Mouse (Mus musculus) testis, postnatal 10 days (tissue): Measurements from ENCODE around the gene Paics.
A peak's percentile ranks its signal among the peaks of the same experiment; 100 is the strongest.

Experiments used
- DNase-seq: peaks from one replicate; pipeline ENCODE4 v3.0.0; 2021; ENCODE audit warnings: low spot score

Paics gene

DNA sequence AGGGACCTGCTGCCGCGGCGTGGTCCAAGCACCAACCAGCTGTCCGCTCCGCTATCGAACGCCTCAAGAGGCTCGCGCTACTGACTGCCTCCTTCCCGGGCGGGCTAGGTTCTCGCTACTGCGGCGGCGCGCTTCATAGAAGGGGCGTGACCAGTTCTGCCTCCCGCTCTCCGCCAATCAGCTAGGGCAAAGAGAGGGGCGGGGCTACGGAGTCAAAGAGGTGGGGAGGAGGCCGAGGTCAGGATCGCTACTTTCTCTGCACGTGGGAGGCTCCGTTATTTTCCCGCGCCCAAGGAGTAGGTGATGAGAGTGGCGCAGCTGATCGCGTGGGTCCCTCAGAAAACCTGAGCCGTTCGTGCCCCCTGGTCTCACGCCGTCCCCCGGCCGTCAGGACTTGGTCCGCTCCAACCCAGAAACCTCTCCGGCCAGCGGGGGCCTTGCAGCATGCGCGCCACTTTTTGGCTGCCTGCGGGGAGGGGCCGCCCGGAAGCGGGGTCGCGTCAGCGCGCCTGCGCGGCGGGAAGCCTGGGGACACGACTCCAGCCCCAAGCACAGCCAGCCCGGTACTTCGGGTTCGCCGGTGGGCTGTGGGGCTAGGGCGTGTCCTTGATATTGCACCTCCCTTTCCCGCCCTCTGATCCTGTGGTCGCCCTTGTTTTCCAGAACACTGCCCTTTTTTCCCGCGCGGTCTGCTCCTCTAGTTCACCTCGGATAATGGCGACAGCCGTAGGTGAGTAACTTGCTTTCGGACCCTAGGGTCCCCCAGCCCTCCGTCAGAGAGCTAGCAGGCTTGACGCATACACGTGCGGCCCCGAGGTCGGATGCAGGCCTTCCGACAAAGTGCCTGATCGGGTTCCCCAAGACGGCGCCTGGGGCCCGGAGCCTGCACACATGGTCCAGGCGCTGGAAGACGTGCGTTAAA is at the start of gene Paics, which contains the start of gene Ppat:
TSS of gene Paics (plus strand) at position 202 of the 922 bp plus-strand sequence.
TSS of gene Ppat (minus strand) at position 473 of the 922 bp plus-strand sequence.
- DNase-seq, result peak; percentile 99

GRCm38 (mm10) chr5:76902131-76902530 is 49.0 kb upstream of the Paics start:
- DNase-seq, result no peak

- no peak for DNase-seq
Observed at GRCm38 (mm10) chr5:76904713-76905404, 46.2 kb upstream of the Paics start.

- peak; percentile 99 for DNase-seq
Observed at GRCm38 (mm10) chr5:76905405-76906154, 45.5 kb upstream of the Paics start, which contains the start of gene Aasdh. Gene Aasdh, minus strand, starts transcription at chr5:76905514.

DNA sequence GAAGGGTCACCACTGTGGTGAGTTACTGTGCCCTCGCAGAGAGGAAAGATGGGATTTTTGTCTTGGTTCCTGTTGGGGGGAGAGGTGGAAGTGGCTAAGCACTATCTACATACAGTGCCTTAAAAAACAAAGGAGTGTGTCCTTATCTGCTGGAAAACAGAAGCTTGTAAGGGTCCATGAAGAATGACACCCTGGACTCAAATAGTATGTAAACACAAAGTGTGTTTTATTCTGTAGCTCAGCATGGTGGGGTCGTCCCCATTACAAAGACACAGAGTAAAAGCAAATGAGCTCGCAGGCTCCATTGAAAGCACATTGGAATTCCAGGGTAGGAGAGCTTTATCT is 45.0 kb upstream of the Paics start:
- no peak for DNase-seq

DNA sequence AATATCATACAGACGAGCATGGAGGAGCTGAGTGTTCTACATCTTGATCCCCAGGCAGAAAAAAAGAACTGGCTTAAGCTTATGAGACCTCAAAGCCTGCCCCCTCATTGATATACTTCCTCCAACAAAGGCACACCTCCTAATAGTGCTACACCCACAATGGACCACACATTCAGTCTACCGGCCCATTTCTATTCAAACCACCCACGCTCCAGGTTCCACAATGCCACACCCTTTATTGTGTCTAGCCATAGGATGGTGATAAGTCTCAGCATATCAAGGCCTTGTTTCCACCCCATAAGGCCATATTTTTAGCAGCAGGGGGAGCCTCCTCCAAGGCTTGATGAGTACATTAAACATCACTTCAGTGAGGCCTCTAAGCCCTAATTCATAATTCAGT is 40.3 kb upstream of the Paics start:
- DNase-seq, result no peak

DNA sequence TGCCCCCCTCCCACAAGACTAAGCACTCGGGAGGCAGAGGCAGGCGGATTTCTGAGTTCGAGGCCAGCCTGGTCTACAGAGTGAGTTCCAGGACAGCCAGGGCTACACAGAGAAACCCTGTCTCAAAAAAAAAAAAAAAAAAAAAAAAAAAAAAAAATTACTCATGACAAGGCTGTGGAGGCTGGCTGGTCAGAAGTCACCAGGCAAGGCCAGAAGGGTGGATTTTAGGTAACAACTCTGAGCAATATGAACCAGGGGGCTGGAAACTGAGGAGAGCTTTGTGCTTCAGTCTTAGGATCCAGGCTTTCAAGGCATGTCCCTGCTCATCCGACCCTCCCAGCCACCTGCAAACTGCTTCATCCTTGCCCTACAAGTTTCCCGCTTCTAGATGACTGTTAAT is 38.6 kb upstream of the Paics start:
- DNase-seq, result peak; percentile 27

- no peak for DNase-seq
Observed at GRCm38 (mm10) chr5:76922833-76923232, 28.3 kb upstream of the Paics start.

GRCm38 (mm10) chr5:76923428-76923827 is 27.7 kb upstream of the Paics start:
- DNase-seq, result peak; percentile 75

- peak; percentile 11 for DNase-seq
Observed at GRCm38 (mm10) chr5:76924296-76924695, 26.8 kb upstream of the Paics start.

DNA sequence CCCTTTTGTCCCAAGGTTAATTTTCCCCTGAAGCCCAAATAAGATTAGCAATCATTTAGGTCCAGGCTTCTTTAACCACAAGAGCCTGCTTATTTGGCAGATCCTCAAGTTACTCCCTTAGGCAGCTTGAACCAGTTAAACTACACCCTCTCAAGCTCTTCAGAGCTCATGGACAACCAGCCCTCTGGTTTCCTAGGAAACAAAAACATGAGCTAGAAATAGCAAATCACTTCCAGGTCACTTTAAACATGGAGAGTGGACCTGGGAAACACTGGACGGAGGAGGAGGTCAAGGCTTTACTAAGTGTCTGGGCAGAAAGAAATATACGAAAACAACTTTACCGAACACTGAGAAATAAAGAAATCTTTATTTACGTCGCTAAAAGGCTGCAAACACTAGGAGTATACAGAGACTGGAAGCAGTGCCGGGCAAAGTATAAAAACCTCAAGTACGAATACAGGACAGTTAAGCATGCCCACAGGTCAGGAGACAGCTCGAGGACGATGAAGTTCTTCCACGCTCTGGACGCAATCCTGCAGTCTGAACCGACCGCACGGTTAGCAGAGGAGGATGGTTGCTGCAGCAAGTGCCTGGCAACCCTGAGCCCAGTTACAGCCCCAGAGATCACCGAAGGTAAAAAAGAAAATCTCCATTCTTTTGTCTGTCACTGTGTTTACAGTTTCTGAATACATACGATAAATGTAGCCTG is 22.8 kb upstream of the Paics start:
- DNase-seq, result no peak

GRCm38 (mm10) chr5:76929180-76929877 is 21.8 kb upstream of the Paics start:
- DNase-seq, result no peak

DNA sequence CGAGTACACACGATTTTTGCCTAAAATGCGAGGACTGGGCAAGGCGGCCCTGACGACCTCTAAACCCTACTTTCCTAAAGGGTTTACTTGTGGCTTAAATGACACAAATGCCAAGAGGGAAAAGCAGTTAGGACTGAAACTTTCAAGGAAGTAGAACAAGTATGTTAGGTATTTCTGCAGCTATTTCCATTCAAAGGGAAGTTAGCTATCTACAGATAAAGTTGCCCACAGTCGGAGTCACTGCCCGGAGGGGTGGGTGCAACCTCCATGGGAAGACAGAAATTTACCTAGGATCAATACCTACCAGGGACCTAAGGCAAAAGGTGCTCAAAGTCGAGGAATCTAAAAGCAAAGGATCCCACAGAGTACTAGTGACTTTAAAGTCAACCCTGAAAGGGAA is 11.4 kb upstream of the Paics start:
- no peak for DNase-seq

DNA sequence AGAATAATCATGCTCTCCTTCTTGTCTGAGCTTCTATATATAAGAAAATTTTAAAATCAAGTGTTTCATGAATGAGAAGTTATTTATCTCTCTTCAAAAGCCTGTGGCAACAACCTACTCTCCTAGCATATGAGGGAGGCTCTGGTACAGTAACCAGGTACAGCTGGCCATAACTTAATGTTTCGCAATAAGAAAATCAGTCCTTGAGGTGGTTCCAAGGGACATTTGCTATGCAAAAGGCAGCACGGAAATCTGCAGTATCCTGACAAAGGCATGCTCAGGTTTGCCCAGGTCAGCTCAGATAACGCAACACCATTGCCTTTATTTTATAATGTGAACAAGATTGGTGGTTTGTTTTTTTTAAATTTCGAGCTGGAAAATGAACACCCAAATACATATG is 9.1 kb upstream of the Paics start:
- no peak for DNase-seq

- DNase-seq, result no peak
Observed at GRCm38 (mm10) chr5:76942505-76942904, 8.6 kb upstream of the Paics start.

- DNase-seq, result no peak
Observed at GRCm38 (mm10) chr5:76944965-76945677, 6.0 kb upstream of the Paics start.

GRCm38 (mm10) chr5:76945678-76946033 is 5.5 kb upstream of the Paics start:
- DNase-seq, result no peak

DNA sequence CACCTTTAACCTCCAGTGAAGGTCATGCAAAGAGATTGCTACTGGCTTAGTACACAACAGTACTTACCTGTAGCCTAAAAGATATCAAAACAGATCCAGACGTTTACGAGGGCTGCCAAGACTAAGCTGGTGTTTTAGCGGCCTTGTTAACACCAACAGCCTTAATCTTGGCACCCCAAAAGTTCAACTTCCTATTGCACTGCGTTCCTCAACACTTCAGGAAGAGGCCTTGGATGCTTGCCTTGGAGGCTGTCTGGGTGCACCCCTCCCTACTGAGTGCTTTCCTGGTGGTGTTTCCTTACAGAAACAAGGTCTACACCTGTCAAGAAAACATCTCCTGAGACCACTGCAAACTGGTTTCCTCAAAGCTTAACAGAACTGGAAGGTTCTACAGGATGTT is 4.0 kb upstream of the Paics start:
- DNase-seq, result no peak

GRCm38 (mm10) chr5:76947758-76948157 is 3.3 kb upstream of the Paics start:
- no peak for DNase-seq

- no peak for DNase-seq
Observed at GRCm38 (mm10) chr5:76950343-76951105, 583 bp upstream of the Paics start.
